Mouse (Mus musculus) kidney, embryonic 14.5 days (tissue): ENCODE measurements at regions not wholly inside any gene's neighbourhood (a gene's known extent, or its start where the extent isn't known, plus 50 kb on each side); places are given as distances from the start of the nearest gene placed in this dataset.

Experiments used
- ATAC-seq: fragments of 200-750 bp; cut with Nextera tagmentation; 2 replicates; pipeline ENCODE4 v1.8.0; 2017; ENCODE audit warnings: moderate number of reproducible peaks, mild to moderate bottlenecking, moderate TSS enrichment, moderate library complexity; ENCODE audit not compliant: low FRiP score, low TSS enrichment
- H3K27ac ChIP-seq: fragments of 300-500 bp; sonication (generic); 2 replicates; pipeline ENCODE4 v1.5.1; 2014; ENCODE audit warnings: low read depth, mild to moderate bottlenecking, low read length, moderate library complexity, mixed read lengths
- H3K27me3 ChIP-seq: fragments of 300-500 bp; sonication (generic); 2 replicates; pipeline ENCODE4 v1.6.1; 2014; ENCODE audit warnings: mild to moderate bottlenecking, low read length; ENCODE audit not compliant: control insufficient read depth, insufficient read depth
- H3K36me3 ChIP-seq: fragments of 300-500 bp; sonication (generic); 2 replicates; pipeline ENCODE4 v1.6.1; 2014; ENCODE audit warnings: low read length, mixed read lengths; ENCODE audit not compliant: control insufficient read depth, insufficient read depth
- H3K4me1 ChIP-seq: fragments of 300-500 bp; sonication (generic); 2 replicates; pipeline ENCODE4 v1.6.1; 2014; ENCODE audit warnings: low read length, mixed read lengths; ENCODE audit not compliant: control insufficient read depth, insufficient read depth
- H3K4me2 ChIP-seq: fragments of 300-500 bp; sonication (generic); replicated peaks from 2 replicates; pipeline ENCODE4 v1.6.1; 2014; ENCODE audit warnings: low read depth, mild to moderate bottlenecking, low read length
- H3K4me3 ChIP-seq: fragments of 300-500 bp; sonication (generic); 2 replicates; pipeline ENCODE4 v1.5.1; 2014; ENCODE audit warnings: mild to moderate bottlenecking, low read length
- H3K9ac ChIP-seq: fragments of 300-500 bp; sonication (generic); 2 replicates; pipeline ENCODE4 v1.6.1; 2014; ENCODE audit warnings: low read depth, mild to moderate bottlenecking, low read length, moderate library complexity
- H3K9me3 ChIP-seq: fragments of 300-500 bp; sonication (generic); 2 replicates; pipeline ENCODE4 v1.6.1; 2016; ENCODE audit warnings: low read length; ENCODE audit not compliant: control insufficient read depth
- WGBS: fragments of 180-500 bp; shearing (Covaris S2); extraction: QIAGEN DNeasy Blood & Tissue Kit; methylation state at CpG from one replicate; pipeline ENCODE4 v1.1.7; 2014; 5-methylcytosine and 5-hydroxymethylcytosine counted together

DNA sequence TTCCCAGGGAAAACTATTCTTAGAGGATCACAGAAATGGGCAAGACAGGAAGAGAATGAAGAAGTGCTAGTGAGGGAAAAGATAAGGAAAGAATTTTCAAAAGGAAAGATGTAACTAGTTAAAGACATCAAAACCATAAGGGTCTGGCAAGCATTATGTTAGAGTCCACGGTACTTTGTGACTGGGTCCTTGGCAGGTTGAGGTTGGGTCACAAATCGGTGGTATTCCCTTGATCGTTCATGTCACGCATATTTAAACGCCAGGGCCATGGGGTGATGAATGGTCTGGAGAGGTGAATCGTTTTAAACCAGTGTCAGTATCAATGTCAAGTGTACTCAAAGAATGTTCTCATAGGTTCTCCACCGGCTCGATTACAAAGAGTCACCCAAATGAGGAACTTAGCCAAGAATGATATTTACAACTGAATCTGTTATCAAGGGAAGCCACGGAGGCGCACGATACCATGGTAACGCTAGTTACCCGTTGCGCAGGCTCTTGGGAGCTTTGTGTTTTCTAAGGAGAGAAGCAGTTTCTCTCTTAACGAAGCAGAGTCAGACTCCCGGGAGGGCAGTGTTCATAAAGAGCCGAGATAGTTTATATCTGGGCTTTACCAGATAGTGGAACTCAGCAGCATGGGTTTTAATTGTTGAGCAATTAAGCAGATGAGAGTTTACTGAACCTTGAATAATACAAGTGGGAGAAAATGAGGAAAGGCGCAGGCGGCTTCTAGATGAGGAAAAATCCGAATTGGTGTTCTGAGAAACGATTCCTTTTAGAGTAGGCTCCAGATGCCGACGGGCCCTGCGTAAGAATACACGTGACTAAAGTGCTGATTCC, 124.0 kb downstream of the Cdc42ep3 start:
- no peaks in the 10 kb centered on the region for H3K27me3 ChIP-seq
- ATAC-seq, result no peak
- no peaks in the 10 kb centered on the region for H3K36me3 ChIP-seq
- H3K27ac ChIP-seq, result no peak overlapping the region
- no peaks in the 10 kb centered on the region for H3K4me1 ChIP-seq
- no peaks in the 10 kb centered on the region for H3K9me3 ChIP-seq
- H3K9ac ChIP-seq, result no peak overlapping the region
- 69% methylated on average over 25 of the region's 25 CpGs for WGBS
- H3K4me3 ChIP-seq, result no peak overlapping the region
- no peak overlapping the region for H3K4me2 ChIP-seq

DNA sequence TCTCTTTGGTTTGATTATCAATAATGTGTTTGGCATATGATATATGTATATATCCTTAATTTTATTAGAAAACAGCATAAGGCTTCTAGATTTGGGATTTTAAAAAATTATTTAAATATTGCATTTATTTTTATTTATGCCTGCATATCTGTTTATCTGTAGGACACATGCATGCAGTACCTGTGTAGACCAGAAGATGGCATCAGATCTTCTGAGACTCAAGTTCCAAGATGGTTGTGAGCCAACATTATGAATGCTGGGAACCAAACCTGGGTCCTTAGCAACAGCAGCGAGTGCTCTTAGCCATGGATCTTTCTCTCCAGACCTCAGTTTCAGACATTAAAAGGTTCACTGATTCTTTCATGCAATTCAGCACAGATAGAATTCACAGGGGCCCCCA, 148.3 kb downstream of the Cdc42ep3 start:
- 98% methylated on average over 1 of the region's 1 CpGs for WGBS
- Histone ChIP-seq H3K4me1 (no peaks in the 10 kb centered on the region), H3K36me3 (no peaks in the 10 kb centered on the region), H3K9me3 (peaks cover 10% of the 10 kb centered on the region; the same call in 1 of the 2 replicates), H3K27ac (no peak overlapping the region), H3K9ac (no peak overlapping the region), H3K27me3 (no peaks in the 10 kb centered on the region), H3K4me2 (no peak overlapping the region), H3K4me3 (no peak overlapping the region)
- ATAC-seq, result no peak

DNA sequence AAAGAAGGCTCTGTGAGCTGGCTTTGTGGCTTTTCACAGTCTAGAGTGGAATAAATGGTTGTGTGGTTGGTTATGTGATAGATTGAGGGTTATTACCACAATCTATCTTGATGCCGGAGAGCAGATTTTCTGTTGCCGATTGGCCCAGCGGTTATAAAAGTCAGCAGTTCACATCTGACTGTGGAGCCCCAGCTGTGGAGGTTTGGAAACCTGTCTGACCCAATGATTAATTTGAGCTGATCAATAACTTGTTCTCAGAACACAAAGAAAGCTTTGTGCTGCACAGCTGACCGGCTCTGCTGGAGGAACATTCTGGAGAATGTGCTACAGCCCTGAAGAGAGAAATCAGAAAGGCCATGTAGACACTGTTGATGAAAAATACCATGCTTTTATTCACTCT, 148.8 kb downstream of the Cdc42ep3 start:
- no peak for ATAC-seq
- Histone ChIP-seq H3K4me1 (no peaks in the 10 kb centered on the region), H3K4me3 (no peak overlapping the region), H3K27ac (no peak overlapping the region), H3K27me3 (no peaks in the 10 kb centered on the region), H3K4me2 (no peak overlapping the region), H3K36me3 (no peaks in the 10 kb centered on the region), H3K9ac (no peak overlapping the region), H3K9me3 (peaks cover 10% of the 10 kb centered on the region; the same call in 1 of the 2 replicates)
- WGBS, result 87% methylated on average over 4 of the region's 4 CpGs

DNA sequence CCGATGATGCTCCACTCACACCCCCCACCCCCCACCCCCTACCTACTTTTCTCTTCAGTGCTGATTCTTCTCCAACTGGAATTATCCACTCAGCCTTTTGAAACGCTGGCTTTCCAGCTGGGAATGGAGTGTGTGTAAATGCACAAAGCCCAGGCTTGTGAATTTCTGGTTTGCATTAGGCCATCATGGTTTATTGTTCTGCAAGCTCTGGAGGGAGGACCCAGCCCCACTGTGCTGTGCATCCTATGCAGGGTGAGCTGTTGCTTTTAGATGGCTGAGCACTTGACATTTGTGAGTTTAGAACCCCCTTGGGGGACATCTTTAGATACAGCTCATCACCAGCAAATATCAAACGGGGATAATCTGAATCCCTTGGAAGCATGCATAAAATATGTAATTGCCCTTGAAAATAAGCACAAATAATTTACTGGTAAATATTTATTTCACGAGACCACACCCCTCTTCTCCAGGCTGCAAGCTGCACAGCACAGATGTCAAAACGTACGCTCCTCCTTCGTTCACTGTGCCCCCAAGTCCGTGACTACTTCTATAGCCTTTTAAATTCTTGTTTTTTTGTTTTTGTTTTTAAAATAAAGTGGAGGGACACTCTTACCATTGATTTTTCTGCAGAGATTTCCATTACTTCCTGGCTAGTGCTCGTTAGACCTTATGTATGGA, 148.2 kb downstream of the Qpct start:
- Histone ChIP-seq H3K27ac (no peak overlapping the region), H3K9ac (no peak overlapping the region), H3K9me3 (peaks cover 5% of the 10 kb centered on the region; the same call in 1 of the 2 replicates), H3K4me2 (no peak overlapping the region), H3K36me3 (no peaks in the 10 kb centered on the region), H3K4me3 (no peak overlapping the region), H3K4me1 (no peaks in the 10 kb centered on the region), H3K27me3 (no peaks in the 10 kb centered on the region)
- WGBS, result 70% methylated on average over 9 of the region's 9 CpGs
- no peak for ATAC-seq

GRCm38 (mm10) chr17:79191871-79192373, 140.2 kb downstream of the Qpct start:
- Histone ChIP-seq H3K4me2 (no peak overlapping the region), H3K4me3 (no peak overlapping the region), H3K9ac (no peak overlapping the region), H3K27ac (no peak overlapping the region), H3K9me3 (no peaks in the 10 kb centered on the region), H3K36me3 (no peaks in the 10 kb centered on the region), H3K4me1 (no peaks in the 10 kb centered on the region), H3K27me3 (no peaks in the 10 kb centered on the region)
- 70% methylated on average over 5 of the region's 5 CpGs for WGBS
- ATAC-seq, result no peak

GRCm38 (mm10) chr17:79188282-79188681, 136.6 kb downstream of the Qpct start:
- ATAC-seq, result no peak
- Histone ChIP-seq H3K27me3 (no peaks in the 10 kb centered on the region), H3K9me3 (no peaks in the 10 kb centered on the region), H3K4me3 (no peak overlapping the region), H3K9ac (no peak overlapping the region), H3K36me3 (no peaks in the 10 kb centered on the region), H3K27ac (no peak overlapping the region), H3K4me2 (no peak overlapping the region), H3K4me1 (no peaks in the 10 kb centered on the region)
- 80% methylated on average over 7 of the region's 7 CpGs for WGBS

GRCm38 (mm10) chr17:79180277-79181130, 128.8 kb downstream of the Qpct start:
- 75% methylated on average over 3 of the region's 3 CpGs for WGBS
- H3K9me3 ChIP-seq, result no peaks in the 10 kb centered on the region
- ATAC-seq, result no peak
- H3K4me2 ChIP-seq, result no peak overlapping the region
- no peaks in the 10 kb centered on the region for H3K36me3 ChIP-seq
- H3K9ac ChIP-seq, result no peak overlapping the region
- H3K4me3 ChIP-seq, result no peak overlapping the region
- H3K27me3 ChIP-seq, result no peaks in the 10 kb centered on the region
- H3K4me1 ChIP-seq, result 0 out of 2 replicates have a peak, but pooled peaks cover 9% of the 10 kb centered on the region
- no peak overlapping the region for H3K27ac ChIP-seq

DNA sequence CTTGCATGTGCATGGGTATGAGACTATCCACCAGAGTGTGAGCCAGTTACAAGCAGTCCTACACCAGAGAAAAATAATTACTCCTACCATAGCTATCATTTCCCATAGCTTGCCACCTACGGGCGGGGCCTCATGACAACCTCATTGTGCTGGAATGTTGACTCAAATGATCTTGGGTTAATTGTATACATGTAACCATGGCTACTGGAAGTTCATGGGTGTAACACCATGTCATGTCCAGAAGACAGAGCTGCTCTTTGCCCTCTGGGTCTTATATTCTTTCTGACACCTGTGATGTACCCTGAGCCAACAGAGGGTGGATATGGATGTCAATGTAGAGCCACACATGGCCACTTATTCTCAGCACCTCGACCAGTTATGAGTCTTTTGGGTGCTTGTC, 125.6 kb downstream of the Qpct start:
- H3K36me3 ChIP-seq, result no peaks in the 10 kb centered on the region
- no peak overlapping the region for H3K27ac ChIP-seq
- no peak overlapping the region for H3K9ac ChIP-seq
- H3K4me2 ChIP-seq, result no peak overlapping the region
- H3K9me3 ChIP-seq, result no peaks in the 10 kb centered on the region
- no peak overlapping the region for H3K4me3 ChIP-seq
- H3K27me3 ChIP-seq, result no peaks in the 10 kb centered on the region
- peaks cover 3% of the 10 kb centered on the region; the same call in 1 of the 2 replicates for H3K4me1 ChIP-seq
- 85% methylated on average over 3 of the region's 3 CpGs for WGBS
- no peak for ATAC-seq
